Mouse (Mus musculus) G1E-ER4 (cell line): Measurements from ENCODE around the gene Ccdc92b. TPM values are rescaled to one million over a fixed set of nuclear protein-coding genes. Genes with fewer than 3 reads are reported as not detected.

Experiments used
- GATA1 ChIP-seq: IDR thresholded peaks from one replicate; pipeline ENCODE4 v1.8.0; 2012; ENCODE audit warnings: low read length, inconsistent platforms
- polyA plus RNA-seq: library from polyadenylated mRNA; stranded (reverse); fragments of >175 nt; gene quantifications from 2 replicates; pipeline ENCODE4 v1.2.3, GENCODE M21; 2012

The Ccdc92b gene
- polyA plus RNA-seq, 1 experiment: not detected

GRCm38 (mm10) chr11:74637486-74637885 is 18.1 kb downstream of the Ccdc92b start:
- no peak for TF ChIP-seq GATA1

GRCm38 (mm10) chr11:74637971-74638790 is 18.8 kb downstream of the Ccdc92b start:
- no peak for TF ChIP-seq GATA1

GRCm38 (mm10) chr11:74638791-74639411 is 19.5 kb downstream of the Ccdc92b start:
- TF ChIP-seq GATA1: no peak

- no peak for TF ChIP-seq GATA1
Measured at GRCm38 (mm10) chr11:74639628-74640027, 20.2 kb downstream of the Ccdc92b start.

- TF ChIP-seq GATA1: no peak
Measured at GRCm38 (mm10) chr11:74647966-74648365, 28.6 kb downstream of the Ccdc92b start.

- no peak for TF ChIP-seq GATA1
Measured at GRCm38 (mm10) chr11:74648676-74649075, 29.3 kb downstream of the Ccdc92b start.

- no peak for TF ChIP-seq GATA1
Measured at GRCm38 (mm10) chr11:74649095-74649646, 29.8 kb downstream of the Ccdc92b start, which contains the start of gene Cluh. Gene Cluh, plus strand, starts transcription at chr11:74649495.

GRCm38 (mm10) chr11:74649647-74650551 is 30.5 kb downstream of the Ccdc92b start:
- no peak for TF ChIP-seq GATA1

- TF ChIP-seq GATA1: no peak
Measured at GRCm38 (mm10) chr11:74650576-74651100, 31.2 kb downstream of the Ccdc92b start.

GRCm38 (mm10) chr11:74652791-74653191 is 33.4 kb downstream of the Ccdc92b start:
- no peak for TF ChIP-seq GATA1

GRCm38 (mm10) chr11:74653385-74653784 is 34.0 kb downstream of the Ccdc92b start:
- no peak for TF ChIP-seq GATA1

GRCm38 (mm10) chr11:74655941-74656340 is 36.5 kb downstream of the Ccdc92b start:
- TF ChIP-seq GATA1: no peak

- no peak for TF ChIP-seq GATA1
Measured at GRCm38 (mm10) chr11:74660336-74660735, 40.9 kb downstream of the Ccdc92b start.

GRCm38 (mm10) chr11:74661641-74662040 is 42.2 kb downstream of the Ccdc92b start:
- TF ChIP-seq GATA1: no peak

- TF ChIP-seq GATA1: no peak
Measured at GRCm38 (mm10) chr11:74662221-74662620, 42.8 kb downstream of the Ccdc92b start.
